Mouse (Mus musculus): ENCODE data around the gene Olfr554. TPM values are rescaled to one million over a fixed set of nuclear protein-coding genes. Genes with fewer than 3 reads are reported as not detected.
A peak's percentile ranks its signal among the peaks of the same experiment; 100 is the strongest.

The Olfr554 gene
- polyA plus RNA-seq, 1 experiment from 2014 or later: not detected

- Histone ChIP-seq H3K9ac (ENCODE audit: low read depth, low read length) (peak within 1 kb of the TSS; percentile 31), H3K27ac (ENCODE audit: low read depth, low read length) (no peak within 1 kb of the TSS), H3K4me3 (ENCODE audit: low read depth, low read length) (peak within 1 kb of the TSS; percentile 55), H3K27me3 (replicated peaks; ENCODE audit: control insufficient read depth, insufficient read depth, low read length) (no peaks in the 10 kb centered on the region), H3K4me1 (replicated peaks; ENCODE audit: control insufficient read depth, insufficient read depth, low read length) (no peaks in the 10 kb centered on the region), H3K4me2 (replicated peaks; ENCODE audit: low read depth) (peak within 1 kb of the TSS; percentile 72), H3K9me3 (ENCODE audit: control insufficient read depth) (no peaks in the 10 kb centered on the region), H3K36me3 (ENCODE audit: control insufficient read depth, insufficient read depth) (no peaks in the 10 kb centered on the region)
- WGBS: under 1% methylated on average over 39 of the region's 40 CpGs
- peak; percentile 99 for ATAC-seq
- no peak for TF ChIP-seq CTCF (IDR thresholded peaks at IDR 0.05; ENCODE audit: low read depth)
Observed at GRCm38 (mm10) chr7:102686944-102687501, 48.8 kb downstream of the Olfr554 start, which contains the start of gene Trim68. Gene Trim68 (minus strand): TSS chr7:102687327.

Other genes starting within 250 kb of the Olfr554 start
- 22.7 and 23.4 TPM in 2 replicates for gene Rrm1, start 196.7 kb upstream of the Olfr554 start, polyA plus RNA-seq (2015; fragmentation: Nextera tagmentation; extraction: Ambion mirVana)
- not detected in 2 replicates for gene Olfr543, start 156.8 kb upstream of the Olfr554 start, polyA plus RNA-seq (2015; fragmentation: Nextera tagmentation; extraction: Ambion mirVana)
- gene Olfr544, start 150.1 kb upstream of the Olfr554 start, polyA plus RNA-seq (2015; fragmentation: Nextera tagmentation; extraction: Ambion mirVana): 0.04 TPM in 1 of 2 replicates, not detected in the other
- not detected in 2 replicates for gene Olfr545, start 138.9 kb upstream of the Olfr554 start, polyA plus RNA-seq (2015; fragmentation: Nextera tagmentation; extraction: Ambion mirVana)
- gene Olfr547, start 103.7 kb upstream of the Olfr554 start, polyA plus RNA-seq (2015; fragmentation: Nextera tagmentation; extraction: Ambion mirVana): not detected in 2 replicates
- gene Olfr548-ps1, start 97.5 kb upstream of the Olfr554 start, polyA plus RNA-seq (2015; fragmentation: Nextera tagmentation; extraction: Ambion mirVana): not detected in 2 replicates
- gene Olfr549, start 88.6 kb upstream of the Olfr554 start, polyA plus RNA-seq (2015; fragmentation: Nextera tagmentation; extraction: Ambion mirVana): not detected in 2 replicates
- gene Trim21, start 72.9 kb upstream of the Olfr554 start, polyA plus RNA-seq (2015; fragmentation: Nextera tagmentation; extraction: Ambion mirVana): 0.48 and 0.66 TPM in 2 replicates
- gene Olfr550, start 67.0 kb upstream of the Olfr554 start, polyA plus RNA-seq (2015; fragmentation: Nextera tagmentation; extraction: Ambion mirVana): not detected in 2 replicates
- not detected in 2 replicates for gene Olfr551, start 46.5 kb upstream of the Olfr554 start, polyA plus RNA-seq (2015; fragmentation: Nextera tagmentation; extraction: Ambion mirVana)
- not detected in 2 replicates for gene Olfr552, start 40.7 kb upstream of the Olfr554 start, polyA plus RNA-seq (2015; fragmentation: Nextera tagmentation; extraction: Ambion mirVana)
- not detected in 2 replicates for gene Olfr553, start 20.2 kb upstream of the Olfr554 start, polyA plus RNA-seq (2015; fragmentation: Nextera tagmentation; extraction: Ambion mirVana)
- not detected in 2 replicates for gene Olfr555, start 20.4 kb downstream of the Olfr554 start, polyA plus RNA-seq (2015; fragmentation: Nextera tagmentation; extraction: Ambion mirVana)
- gene Olfr556, start 26.5 kb downstream of the Olfr554 start, polyA plus RNA-seq (2015; fragmentation: Nextera tagmentation; extraction: Ambion mirVana): not detected in 2 replicates
- 3.6 and 4.3 TPM in 2 replicates for gene Trim68, start 48.9 kb downstream of the Olfr554 start, polyA plus RNA-seq (2015; fragmentation: Nextera tagmentation; extraction: Ambion mirVana)
- gene Olfr557, start 57.5 kb downstream of the Olfr554 start, polyA plus RNA-seq (2015; fragmentation: Nextera tagmentation; extraction: Ambion mirVana): not detected in 2 replicates
- 0.38 and 0.48 TPM in 2 replicates for gene Olfr558, start 63.8 kb downstream of the Olfr554 start, polyA plus RNA-seq (2015; fragmentation: Nextera tagmentation; extraction: Ambion mirVana)
- not detected in 2 replicates for gene Olfr33, start 80.6 kb downstream of the Olfr554 start, polyA plus RNA-seq (2015; fragmentation: Nextera tagmentation; extraction: Ambion mirVana)
- gene Olfr559, start 89.1 kb downstream of the Olfr554 start, polyA plus RNA-seq (2015; fragmentation: Nextera tagmentation; extraction: Ambion mirVana): not detected in 2 replicates
- not detected in 2 replicates for gene Olfr560, start 120.9 kb downstream of the Olfr554 start, polyA plus RNA-seq (2015; fragmentation: Nextera tagmentation; extraction: Ambion mirVana)
- gene Olfr78, start 121.0 kb downstream of the Olfr554 start, polyA plus RNA-seq (2015; fragmentation: Nextera tagmentation; extraction: Ambion mirVana): 0.12 and 0.23 TPM in 2 replicates
- not detected in 2 replicates for gene Olfr561, start 132.8 kb downstream of the Olfr554 start, polyA plus RNA-seq (2015; fragmentation: Nextera tagmentation; extraction: Ambion mirVana)
- not detected in 2 replicates for gene Olfr564, start 165.0 kb downstream of the Olfr554 start, polyA plus RNA-seq (2015; fragmentation: Nextera tagmentation; extraction: Ambion mirVana)
- not detected in 2 replicates for gene Olfr566, start 220.3 kb downstream of the Olfr554 start, polyA plus RNA-seq (2015; fragmentation: Nextera tagmentation; extraction: Ambion mirVana)
- not detected in 2 replicates for gene Olfr568, start 238.7 kb downstream of the Olfr554 start, polyA plus RNA-seq (2015; fragmentation: Nextera tagmentation; extraction: Ambion mirVana)